Mouse (Mus musculus): ENCODE data around the gene Btg3.

The Btg3 gene

DNA sequence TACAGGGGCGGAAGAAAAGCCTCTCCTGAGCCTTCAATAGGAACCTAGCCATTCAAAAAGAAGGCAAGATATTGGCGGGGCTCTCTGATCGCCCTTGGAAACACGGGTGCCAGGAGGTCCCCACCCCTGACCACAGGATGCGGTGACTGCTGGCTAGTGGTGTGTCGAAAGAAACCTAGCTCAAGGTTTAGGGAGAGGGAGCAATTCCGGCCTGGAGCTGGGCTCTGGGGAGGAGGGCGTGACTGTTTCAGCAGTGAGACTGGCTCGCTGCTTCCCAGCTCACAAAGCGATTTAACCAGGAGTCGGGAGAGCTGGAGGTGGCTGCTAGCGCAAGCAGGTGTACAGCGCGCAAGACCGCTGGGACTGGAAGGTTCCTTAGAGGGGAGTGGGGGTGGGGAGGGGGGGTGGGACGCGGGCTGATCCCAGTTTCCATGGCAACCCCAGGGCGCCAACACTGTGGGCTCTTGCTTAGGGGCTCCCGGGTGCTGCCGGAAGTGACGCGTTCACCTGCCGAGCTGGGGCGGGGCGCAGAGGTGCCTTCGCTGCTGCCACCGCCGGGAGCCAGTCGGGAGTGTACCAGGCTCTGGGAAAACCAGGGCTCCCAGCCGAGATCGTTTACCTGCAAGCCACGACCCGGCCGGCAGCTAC, 75.7 kb downstream of the Btg3 start, which contains the start of gene Cxadr:
Cxadr (plus strand) TSS at position 307 of the 648 bp plus-strand sequence.
- DNase-seq (ENCODE audit: low read depth, low spot score) = peak; percentile 93

GRCm38 (mm10) chr16:78296114-78296513, 80.9 kb downstream of the Btg3 start:
- no peak for DNase-seq (ENCODE audit: low read depth, low spot score)

DNA sequence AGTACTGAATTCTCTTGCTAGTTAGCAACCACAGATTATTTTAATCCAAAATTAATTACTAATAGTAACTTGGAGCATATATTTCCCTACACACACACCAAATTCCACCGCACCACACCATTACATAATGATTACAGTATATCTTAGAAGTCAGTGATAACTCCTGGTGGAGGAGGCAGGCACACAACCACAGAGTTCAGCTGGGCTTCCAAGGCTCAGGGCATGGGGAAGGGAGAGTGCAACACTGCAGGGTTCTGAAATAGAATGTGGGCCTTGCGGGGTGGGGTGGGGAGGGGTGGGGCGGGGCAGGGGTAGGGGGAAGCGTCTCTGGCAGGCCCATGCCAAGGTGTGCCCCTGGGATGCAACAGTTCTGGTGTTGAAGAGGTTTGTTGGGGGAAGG, 81.4 kb downstream of the Btg3 start:
- DNase-seq (ENCODE audit: low read depth, low spot score) = no peak

GRCm38 (mm10) chr16:78294606-78295275, 82.3 kb downstream of the Btg3 start:
- DNase-seq (ENCODE audit: low read depth, low spot score) = no peak

GRCm38 (mm10) chr16:78294051-78294450, 82.9 kb downstream of the Btg3 start:
- no peak for DNase-seq (ENCODE audit: low read depth, low spot score)

GRCm38 (mm10) chr16:78283231-78283630, 93.8 kb downstream of the Btg3 start:
- no peak for DNase-seq (ENCODE audit: low read depth, low spot score)

All from ES-CJ7 (cell line).